Mouse (Mus musculus) hindbrain, embryonic 15.5 days (tissue): ENCODE measurements at regions not wholly inside any gene's neighbourhood (a gene's known extent, or its start where the extent isn't known, plus 50 kb on each side); places are given as distances from the start of the nearest gene placed in this dataset.

Experiments used
- ATAC-seq: fragments of 200-750 bp; cut with Nextera tagmentation; 2 replicates; pipeline ENCODE4 v1.8.0; 2017; ENCODE audit warnings: low read depth, moderate number of reproducible peaks, moderate TSS enrichment; ENCODE audit not compliant: low FRiP score
- H3K27ac ChIP-seq: fragments of 300-500 bp; sonication (generic); replicated peaks from 2 replicates; pipeline ENCODE4 v1.5.1; 2015; ENCODE audit warnings: mild to moderate bottlenecking, inconsistent platforms
- H3K27me3 ChIP-seq: fragments of 300-500 bp; sonication (generic); 2 replicates; pipeline ENCODE4 v1.6.1; 2015; ENCODE audit warnings: control low read depth, inconsistent platforms
- H3K36me3 ChIP-seq: fragments of 300-500 bp; sonication (generic); 2 replicates; pipeline ENCODE4 v1.6.1; 2015; ENCODE audit warnings: control low read depth, inconsistent platforms
- H3K4me1 ChIP-seq: fragments of 300-500 bp; sonication (generic); replicated peaks from 2 replicates; pipeline ENCODE4 v1.6.1; 2015; ENCODE audit warnings: control low read depth, inconsistent platforms
- H3K4me2 ChIP-seq: fragments of 300-500 bp; sonication (generic); 2 replicates; pipeline ENCODE4 v1.6.1; 2015; ENCODE audit warnings: moderate library complexity, mild to moderate bottlenecking, inconsistent platforms
- H3K4me3 ChIP-seq: fragments of 300-500 bp; sonication (generic); 2 replicates; pipeline ENCODE4 v1.5.1; 2015; ENCODE audit warnings: mild to moderate bottlenecking, inconsistent platforms
- H3K9ac ChIP-seq: fragments of 300-500 bp; sonication (generic); 2 replicates; pipeline ENCODE4 v1.6.1; 2015; ENCODE audit warnings: inconsistent platforms
- H3K9me3 ChIP-seq: fragments of 300-500 bp; sonication (generic); 2 replicates; pipeline ENCODE4 v1.6.1; 2016; ENCODE audit warnings: control low read depth, inconsistent platforms
- WGBS: fragments of 180-500 bp; shearing (Covaris S2); methylation state at CpG from one replicate; pipeline ENCODE4 v1.1.7; 2015; 5-methylcytosine and 5-hydroxymethylcytosine counted together

- no peaks in the 10 kb centered on the region for H3K4me1 ChIP-seq
- 93% methylated on average over 6 of the region's 6 CpGs for WGBS
- no peak overlapping the region for H3K27ac ChIP-seq
- no peaks in the 10 kb centered on the region for H3K27me3 ChIP-seq
- ATAC-seq: no peak
- H3K9ac ChIP-seq: no peak overlapping the region
- H3K9me3 ChIP-seq: no peaks in the 10 kb centered on the region
- no peaks in the 10 kb centered on the region for H3K36me3 ChIP-seq
- H3K4me3 ChIP-seq: no peak overlapping the region
- H3K4me2 ChIP-seq: no peak overlapping the region
Measured at GRCm38 (mm10) chr8:46931267-46931666, 55.4 kb upstream of the Enpp6 start.

DNA sequence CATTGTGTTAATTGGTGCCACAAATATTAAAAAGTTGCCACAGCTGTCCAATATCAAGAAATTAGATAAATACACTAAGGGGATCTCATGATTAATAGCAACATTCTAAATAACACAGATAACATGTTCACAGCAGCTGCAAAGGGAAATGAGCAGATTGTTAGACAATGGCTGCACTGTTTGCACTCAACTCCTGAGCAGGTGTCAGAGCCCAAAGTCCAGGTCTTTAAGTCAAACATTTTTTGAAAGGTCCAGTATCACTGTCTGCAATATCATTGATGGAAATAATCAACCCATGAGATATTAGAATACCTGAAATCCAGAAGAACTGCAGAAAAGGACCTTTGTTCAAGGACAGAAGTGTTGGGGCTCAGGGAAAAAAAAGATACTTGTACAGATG lies 53.4 kb upstream of the Enpp6 start:
- Histone ChIP-seq H3K36me3 (no peaks in the 10 kb centered on the region), H3K4me3 (no peak overlapping the region), H3K27ac (no peak overlapping the region), H3K4me2 (no peak overlapping the region), H3K4me1 (no peaks in the 10 kb centered on the region), H3K27me3 (no peaks in the 10 kb centered on the region), H3K9me3 (no peaks in the 10 kb centered on the region), H3K9ac (no peak overlapping the region)
- no peak for ATAC-seq

DNA sequence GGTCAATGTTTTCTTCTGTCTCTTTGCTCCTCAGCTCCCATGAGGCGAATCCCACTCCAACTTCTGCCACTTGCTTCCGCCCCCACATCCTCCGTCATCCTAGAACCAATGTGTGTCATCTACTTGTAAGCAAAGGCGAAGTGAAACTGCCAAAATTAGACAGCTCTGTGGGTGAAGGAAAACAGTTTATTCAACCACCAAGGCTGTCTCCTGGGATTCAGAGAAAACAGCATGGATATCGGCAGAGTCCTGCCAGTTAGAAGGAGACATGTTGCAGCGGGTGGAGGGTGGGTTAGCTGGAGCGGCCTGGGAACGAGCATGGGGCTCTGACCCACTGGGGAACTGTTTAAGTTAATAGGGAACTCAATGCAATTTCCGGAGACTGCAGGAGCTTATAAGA lies 52.4 kb upstream of the Enpp6 start:
- H3K27me3 ChIP-seq: no peaks in the 10 kb centered on the region
- no peaks in the 10 kb centered on the region for H3K9me3 ChIP-seq
- 86% methylated on average over 9 of the region's 9 CpGs for WGBS
- no peak overlapping the region for H3K4me3 ChIP-seq
- H3K9ac ChIP-seq: no peak overlapping the region
- no peak overlapping the region for H3K4me2 ChIP-seq
- no peak overlapping the region for H3K27ac ChIP-seq
- no peaks in the 10 kb centered on the region for H3K36me3 ChIP-seq
- no peak for ATAC-seq
- H3K4me1 ChIP-seq: no peaks in the 10 kb centered on the region

DNA sequence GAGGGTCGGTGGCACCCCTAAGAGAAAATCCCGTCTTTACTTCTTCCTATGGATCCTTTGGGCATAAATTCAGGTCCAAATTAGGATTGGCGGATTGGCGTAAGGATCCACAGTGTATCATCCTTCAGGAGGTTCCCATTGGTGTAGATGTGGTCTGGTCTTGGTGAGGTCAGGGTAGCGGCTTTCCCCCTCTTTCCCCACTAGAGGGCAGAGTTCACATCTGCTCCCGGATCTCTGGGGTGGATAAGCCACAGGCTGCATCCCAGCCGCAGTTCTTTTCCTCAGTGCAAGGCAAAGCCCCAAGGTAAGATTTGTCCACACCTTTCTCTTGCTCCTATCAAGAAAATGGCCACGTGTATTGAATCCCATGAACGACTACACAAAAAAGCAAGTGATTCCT lies 51.8 kb upstream of the Enpp6 start:
- H3K36me3 ChIP-seq: no peaks in the 10 kb centered on the region
- 26% methylated on average over 9 of the region's 9 CpGs for WGBS
- no peak overlapping the region for H3K4me2 ChIP-seq
- H3K9me3 ChIP-seq: no peaks in the 10 kb centered on the region
- H3K9ac ChIP-seq: no peak overlapping the region
- H3K4me1 ChIP-seq: no peaks in the 10 kb centered on the region
- ATAC-seq: no peak
- no peak overlapping the region for H3K27ac ChIP-seq
- no peak overlapping the region for H3K4me3 ChIP-seq
- no peaks in the 10 kb centered on the region for H3K27me3 ChIP-seq

DNA sequence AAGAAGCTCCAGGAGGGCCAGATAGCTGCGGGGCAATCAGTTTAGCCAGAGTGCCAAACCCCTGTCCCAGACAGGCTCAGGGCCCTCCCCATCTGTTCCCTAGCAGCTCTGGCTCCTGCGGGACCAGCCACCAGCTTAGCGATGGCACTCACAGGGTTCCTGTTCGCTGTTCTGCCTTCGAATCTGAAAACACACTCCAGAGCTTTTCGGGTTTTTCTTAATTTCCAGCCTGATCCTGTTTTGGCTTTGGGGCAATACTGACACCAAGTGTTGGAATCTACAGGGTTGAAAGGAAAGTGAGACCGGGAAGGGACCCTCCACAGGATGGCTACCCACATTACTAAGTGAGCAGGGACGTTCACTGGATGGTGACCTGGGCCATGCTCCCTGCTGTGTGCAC lies 50.6 kb upstream of the Enpp6 start:
- Histone ChIP-seq H3K36me3 (no peaks in the 10 kb centered on the region), H3K9ac (no peak overlapping the region), H3K4me3 (no peak overlapping the region), H3K4me2 (peak overlapping the region; percentile 38), H3K27me3 (no peaks in the 10 kb centered on the region), H3K27ac (no peak overlapping the region), H3K4me1 (no peaks in the 10 kb centered on the region), H3K9me3 (no peaks in the 10 kb centered on the region)
- 17% methylated on average over 8 of the region's 8 CpGs for WGBS
- peak; percentile 45; the same call in 1 of the 2 replicates for ATAC-seq
